Mouse (Mus musculus): ENCODE results near the gene Gm49342. TPM values are rescaled to one million over a fixed set of nuclear protein-coding genes. Genes with fewer than 3 reads are reported as not detected.
"Not testable (repeated sequence)": the region's sequence is repeated elsewhere in the genome, so short reads cannot be mapped to it uniquely, and the experiment has no call there.

Gm49342 gene
- polyA plus RNA-seq, 1 experiment from 2014 or later, result not detected

- not testable (repeated sequence) for H3K9ac ChIP-seq (ENCODE audit: low read depth, low read length); H3K36me3 ChIP-seq (ENCODE audit: control insufficient read depth, insufficient read depth, low read length); H3K27me3 ChIP-seq (replicated peaks; ENCODE audit: control insufficient read depth, insufficient read depth, low read length); ATAC-seq; H3K4me3 ChIP-seq (ENCODE audit: low read length); H3K9me3 ChIP-seq (ENCODE audit: control insufficient read depth, low read length); H3K4me1 ChIP-seq (ENCODE audit: control insufficient read depth, insufficient read depth, low read depth, low read length); H3K4me2 ChIP-seq (ENCODE audit: low read length); H3K27ac ChIP-seq (ENCODE audit: low read depth, low read length)
Measured at GRCm38 (mm10) chr14:50905327-50905726, 39.0 kb upstream of the Gm49342 start.

- WGBS, result 82% methylated on average over 4 of the region's 4 CpGs
- Histone ChIP-seq H3K4me1 (ENCODE audit: control insufficient read depth, insufficient read depth, low read depth, low read length) (peaks cover 2% of the 10 kb centered on the region; the same call in 1 of the 2 replicates), H3K36me3 (ENCODE audit: control insufficient read depth, insufficient read depth, low read length) (peaks cover 6% of the 10 kb centered on the region; the same call in 1 of the 2 replicates), H3K27ac (ENCODE audit: low read depth, low read length) (no peak overlapping the region), H3K27me3 (replicated peaks; ENCODE audit: control insufficient read depth, insufficient read depth, low read length) (no peaks in the 10 kb centered on the region), H3K4me3 (ENCODE audit: low read length) (no peak overlapping the region), H3K4me2 (ENCODE audit: low read length) (no peak overlapping the region), H3K9me3 (ENCODE audit: control insufficient read depth, low read length) (no peaks in the 10 kb centered on the region), H3K9ac (ENCODE audit: low read depth, low read length) (no peak overlapping the region)
- no peak for ATAC-seq
Measured at GRCm38 (mm10) chr14:50908126-50908525, 36.2 kb upstream of the Gm49342 start.

GRCm38 (mm10) chr14:50911356-50911755 is 33.0 kb upstream of the Gm49342 start:
- H3K4me1 ChIP-seq (ENCODE audit: control insufficient read depth, insufficient read depth, low read depth, low read length), result no peaks in the 10 kb centered on the region
- no peaks in the 10 kb centered on the region for H3K9me3 ChIP-seq (ENCODE audit: control insufficient read depth, low read length)
- no peak overlapping the region for H3K27ac ChIP-seq (ENCODE audit: low read depth, low read length)
- H3K4me2 ChIP-seq (ENCODE audit: low read length), result no peak overlapping the region
- no peaks in the 10 kb centered on the region for H3K27me3 ChIP-seq (replicated peaks; ENCODE audit: control insufficient read depth, insufficient read depth, low read length)
- H3K9ac ChIP-seq (ENCODE audit: low read depth, low read length), result no peak overlapping the region
- peaks cover 20% of the 10 kb centered on the region for H3K36me3 ChIP-seq (ENCODE audit: control insufficient read depth, insufficient read depth, low read length)
- ATAC-seq, result no peak
- H3K4me3 ChIP-seq (ENCODE audit: low read length), result no peak overlapping the region
- 62% methylated on average over 3 of the region's 3 CpGs for WGBS

- Histone ChIP-seq H3K4me3 (ENCODE audit: low read length) (peak overlapping the region; percentile 85; the same call in 1 of the 2 replicates), H3K36me3 (ENCODE audit: control insufficient read depth, insufficient read depth, low read length) (peaks cover 19% of the 10 kb centered on the region), H3K4me2 (ENCODE audit: low read length) (peak overlapping the region; percentile 79), H3K4me1 (ENCODE audit: control insufficient read depth, insufficient read depth, low read depth, low read length) (peaks cover 17% of the 10 kb centered on the region)
- not testable (repeated sequence) for H3K27me3 ChIP-seq (replicated peaks; ENCODE audit: control insufficient read depth, insufficient read depth, low read length); H3K27ac ChIP-seq (ENCODE audit: low read depth, low read length); ATAC-seq; H3K9ac ChIP-seq (ENCODE audit: low read depth, low read length); H3K9me3 ChIP-seq (ENCODE audit: control insufficient read depth, low read length)
- 84% methylated on average over 1 of the region's 1 CpGs for WGBS
Measured at GRCm38 (mm10) chr14:50923437-50923836, 20.9 kb upstream of the Gm49342 start.

GRCm38 (mm10) chr14:50924281-50925064 is 19.8 kb upstream of the Gm49342 start, which contains the start of the genes Osgep and Apex1:
Gene Osgep (minus strand): TSS chr14:50924893.
Gene Apex1 (plus strand): TSS chr14:50924968.
- WGBS, result 0% methylated on average over 51 of the region's 57 CpGs
- Histone ChIP-seq H3K9ac (ENCODE audit: low read depth, low read length) (peak within 1 kb of the TSS; percentile 80), H3K36me3 (ENCODE audit: control insufficient read depth, insufficient read depth, low read length) (peaks cover 22% of the 10 kb centered on the region), H3K9me3 (ENCODE audit: control insufficient read depth, low read length) (no peaks in the 10 kb centered on the region), H3K4me3 (ENCODE audit: low read length) (peak within 1 kb of the TSS; percentile 85), H3K27me3 (replicated peaks; ENCODE audit: control insufficient read depth, insufficient read depth, low read length) (no peaks in the 10 kb centered on the region), H3K4me2 (ENCODE audit: low read length) (peak within 1 kb of the TSS; percentile 95), H3K4me1 (ENCODE audit: control insufficient read depth, insufficient read depth, low read depth, low read length) (peaks cover 22% of the 10 kb centered on the region), H3K27ac (ENCODE audit: low read depth, low read length) (peak within 1 kb of the TSS; percentile 82)
- ATAC-seq, result peak; percentile 97

GRCm38 (mm10) chr14:50925111-50925920 is 19.0 kb upstream of the Gm49342 start:
- peaks cover 28% of the 10 kb centered on the region for H3K4me1 ChIP-seq (ENCODE audit: control insufficient read depth, insufficient read depth, low read depth, low read length)
- peak; percentile 66 for ATAC-seq
- no peaks in the 10 kb centered on the region for H3K9me3 ChIP-seq (ENCODE audit: control insufficient read depth, low read length)
- peak overlapping the region; percentile 85 for H3K4me3 ChIP-seq (ENCODE audit: low read length)
- no peaks in the 10 kb centered on the region for H3K27me3 ChIP-seq (replicated peaks; ENCODE audit: control insufficient read depth, insufficient read depth, low read length)
- peak overlapping the region; percentile 82 for H3K27ac ChIP-seq (ENCODE audit: low read depth, low read length)
- peaks cover 22% of the 10 kb centered on the region for H3K36me3 ChIP-seq (ENCODE audit: control insufficient read depth, insufficient read depth, low read length)
- 1% methylated on average over 38 of the region's 38 CpGs for WGBS
- peak overlapping the region; percentile 95 for H3K4me2 ChIP-seq (ENCODE audit: low read length)
- peak overlapping the region; percentile 80 for H3K9ac ChIP-seq (ENCODE audit: low read depth, low read length)

GRCm38 (mm10) chr14:50927366-50927765 is 17.0 kb upstream of the Gm49342 start:
- H3K4me3 ChIP-seq (ENCODE audit: low read length), result no peak overlapping the region
- no peak for ATAC-seq
- H3K4me1 ChIP-seq (ENCODE audit: control insufficient read depth, insufficient read depth, low read depth, low read length), result peaks cover 31% of the 10 kb centered on the region
- peaks cover 22% of the 10 kb centered on the region for H3K36me3 ChIP-seq (ENCODE audit: control insufficient read depth, insufficient read depth, low read length)
- no peaks in the 10 kb centered on the region for H3K27me3 ChIP-seq (replicated peaks; ENCODE audit: control insufficient read depth, insufficient read depth, low read length)
- no peak overlapping the region for H3K4me2 ChIP-seq (ENCODE audit: low read length)
- H3K27ac ChIP-seq (ENCODE audit: low read depth, low read length), result no peak overlapping the region
- no peak overlapping the region for H3K9ac ChIP-seq (ENCODE audit: low read depth, low read length)
- WGBS, result 73% methylated on average over 3 of the region's 3 CpGs
- no peaks in the 10 kb centered on the region for H3K9me3 ChIP-seq (ENCODE audit: control insufficient read depth, low read length)

- Histone ChIP-seq H3K4me2 (ENCODE audit: low read length) (peak overlapping the region; percentile 88), H3K4me3 (ENCODE audit: low read length) (peak overlapping the region; percentile 90), H3K4me1 (ENCODE audit: control insufficient read depth, insufficient read depth, low read depth, low read length) (peaks cover 24% of the 10 kb centered on the region), H3K27me3 (replicated peaks; ENCODE audit: control insufficient read depth, insufficient read depth, low read length) (no peaks in the 10 kb centered on the region), H3K9ac (ENCODE audit: low read depth, low read length) (peak overlapping the region; percentile 98), H3K9me3 (ENCODE audit: control insufficient read depth, low read length) (no peaks in the 10 kb centered on the region), H3K36me3 (ENCODE audit: control insufficient read depth, insufficient read depth, low read length) (peaks cover 22% of the 10 kb centered on the region), H3K27ac (ENCODE audit: low read depth, low read length) (peak overlapping the region; percentile 91)
- WGBS, result 14% methylated on average over 10 of the region's 10 CpGs
- ATAC-seq, result no peak
Measured at GRCm38 (mm10) chr14:50929951-50930350, 14.4 kb upstream of the Gm49342 start.

GRCm38 (mm10) chr14:50930377-50930753 is 14.0 kb upstream of the Gm49342 start:
- ATAC-seq, result peak; percentile 41
- Histone ChIP-seq H3K27me3 (replicated peaks; ENCODE audit: control insufficient read depth, insufficient read depth, low read length) (no peaks in the 10 kb centered on the region), H3K4me2 (ENCODE audit: low read length) (peak overlapping the region; percentile 88), H3K4me3 (ENCODE audit: low read length) (peak overlapping the region; percentile 90), H3K9me3 (ENCODE audit: control insufficient read depth, low read length) (no peaks in the 10 kb centered on the region), H3K9ac (ENCODE audit: low read depth, low read length) (peak overlapping the region; percentile 98), H3K36me3 (ENCODE audit: control insufficient read depth, insufficient read depth, low read length) (peaks cover 22% of the 10 kb centered on the region), H3K4me1 (ENCODE audit: control insufficient read depth, insufficient read depth, low read depth, low read length) (peaks cover 24% of the 10 kb centered on the region), H3K27ac (ENCODE audit: low read depth, low read length) (peak overlapping the region; percentile 91)
- under 1% methylated on average over 24 of the region's 38 CpGs for WGBS
